Mouse (Mus musculus): Measurements from ENCODE around the gene Por. TPM values are rescaled to one million over a fixed set of nuclear protein-coding genes. Genes with fewer than 3 reads are reported as not detected.

Gene Por
- 54.2 and 111 TPM in 2 replicates for polyA plus RNA-seq (2012; rRNA removed)

DNA sequence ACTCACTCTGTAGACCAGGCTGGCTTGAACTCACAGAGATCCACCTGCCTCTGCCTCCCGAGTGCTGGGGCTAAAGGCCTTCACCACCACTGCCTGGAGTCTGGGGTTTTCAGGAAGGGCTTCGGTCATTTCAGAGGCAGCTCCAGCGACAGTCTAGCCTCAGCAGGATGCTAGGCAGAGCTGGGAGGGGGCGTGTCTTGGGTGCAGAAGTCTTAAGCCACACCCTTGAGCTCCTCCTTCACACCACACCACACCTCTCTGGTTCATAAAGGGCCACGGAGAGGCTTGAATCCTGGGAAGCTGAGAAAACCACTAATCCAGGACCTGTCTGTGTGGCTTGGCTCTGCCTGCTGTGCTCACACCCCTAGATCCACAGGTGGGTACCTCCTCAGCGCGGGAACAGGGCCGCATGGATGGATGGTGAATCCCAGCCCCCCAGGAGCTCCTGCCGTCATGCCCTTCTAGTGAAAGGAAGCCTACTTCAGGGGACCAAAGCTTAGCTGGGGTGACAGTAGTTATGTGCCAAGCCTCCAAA is at the start of gene Por:
TSS of gene Por (plus strand) at position 293 of the 535 bp plus-strand sequence.
- 19% methylated on average over 9 of the region's 9 CpGs for WGBS
- DNase-seq (ENCODE audit: low read depth, low spot score): no peak

DNA sequence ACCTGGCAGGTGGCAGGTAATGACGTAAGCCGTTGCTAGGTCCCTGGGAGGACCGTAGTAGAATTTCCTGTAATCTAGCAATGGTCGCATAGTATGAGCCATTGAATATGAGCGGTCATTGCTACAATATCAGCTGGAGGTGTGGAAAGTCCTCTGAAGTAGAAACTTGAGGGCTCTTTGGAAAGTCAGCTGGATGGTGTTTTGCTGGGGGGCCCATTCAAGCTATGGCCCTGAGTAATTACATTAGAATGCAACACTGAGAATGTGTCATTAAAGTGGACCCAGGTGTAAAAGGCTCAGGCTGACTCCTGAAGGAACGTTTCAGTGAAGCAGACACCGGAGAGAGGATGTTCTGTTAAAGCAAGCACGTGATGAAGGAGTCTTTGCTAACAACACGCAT is 49.3 kb upstream of the Por start:
- WGBS: 84% methylated on average over 9 of the region's 9 CpGs
- DNase-seq (ENCODE audit: low read depth, low spot score): no peak

- 82% methylated on average over 10 of the region's 10 CpGs for WGBS
- no peak for DNase-seq (ENCODE audit: low read depth, low spot score)
Measured at GRCm38 (mm10) chr5:135621725-135622124, 48.1 kb upstream of the Por start.

DNA sequence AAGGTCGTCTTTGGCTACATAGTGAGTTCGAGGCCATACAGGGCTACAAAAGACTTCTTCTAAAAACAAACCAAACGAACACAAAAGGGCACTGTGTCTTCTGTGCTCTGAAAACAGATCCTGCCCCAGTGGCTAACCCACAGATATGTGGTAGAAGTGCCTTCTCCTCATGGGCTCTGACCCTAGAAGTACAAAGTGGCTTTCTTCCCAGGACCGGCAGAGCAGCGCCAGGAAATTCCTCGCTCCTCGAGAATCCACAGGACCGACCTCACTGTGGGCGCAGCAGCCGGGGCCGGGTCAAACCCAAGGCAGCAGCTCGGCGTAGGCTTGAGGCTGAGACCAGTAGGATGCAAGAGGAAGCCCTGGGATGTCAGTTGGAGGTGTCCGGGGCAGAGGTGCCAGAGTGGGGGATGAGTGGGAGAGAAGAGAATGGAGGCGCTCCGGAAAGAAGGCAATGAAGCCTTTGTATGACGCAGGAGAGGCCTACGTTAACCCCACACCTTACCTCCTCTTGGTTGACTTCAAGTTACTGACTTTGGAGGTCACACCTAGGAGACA is 46.7 kb upstream of the Por start:
- WGBS: 72% methylated on average over 18 of the region's 18 CpGs
- DNase-seq (ENCODE audit: low read depth, low spot score): no peak

DNA sequence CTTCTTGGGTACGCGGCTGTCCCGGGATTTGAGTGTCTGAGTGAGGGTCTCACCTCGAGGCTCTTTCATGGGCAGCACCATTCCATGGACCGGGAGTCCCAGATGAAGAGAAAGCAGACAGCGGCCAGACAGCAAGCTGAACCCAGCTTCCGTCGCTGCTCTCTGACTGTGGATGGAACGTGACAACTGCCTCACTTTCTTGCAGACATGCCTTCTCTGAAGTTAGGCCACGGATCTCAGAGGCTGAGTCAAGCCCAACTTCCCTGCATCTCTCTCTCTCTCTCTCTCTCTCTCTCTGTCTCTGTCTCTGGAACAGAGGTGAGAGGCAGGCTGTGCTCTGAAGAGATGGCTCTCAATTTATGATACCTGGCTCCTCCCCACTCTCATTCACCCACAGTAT is 40.9 kb upstream of the Por start:
- 50% methylated on average over 10 of the region's 10 CpGs for WGBS
- no peak for DNase-seq (ENCODE audit: low read depth, low spot score)

DNA sequence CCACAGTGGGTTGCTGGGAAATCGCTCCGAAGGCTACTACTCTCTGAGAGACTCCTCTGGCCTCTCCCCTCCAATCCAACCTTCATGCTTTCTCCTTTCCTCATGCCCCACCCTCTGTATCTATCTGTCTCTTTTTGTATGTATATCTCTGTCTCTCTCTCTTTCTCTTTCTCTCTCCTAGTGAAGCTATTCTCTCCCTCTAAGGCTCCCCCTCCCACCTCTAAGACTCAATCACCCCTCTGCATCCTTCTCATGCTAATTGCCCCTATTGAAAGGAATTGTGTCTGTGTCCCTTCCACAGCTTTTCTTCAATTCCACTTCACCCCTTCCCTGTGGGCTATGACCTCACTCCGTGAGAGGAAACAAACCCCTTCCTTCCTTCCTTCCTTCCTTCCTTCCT is 40.4 kb upstream of the Por start:
- 86% methylated on average over 3 of the region's 3 CpGs for WGBS

GRCm38 (mm10) chr5:135630598-135630997 is 39.2 kb upstream of the Por start:
- DNase-seq (ENCODE audit: low read depth, low spot score): no peak
- 15% methylated on average over 3 of the region's 3 CpGs for WGBS

More for the DNA sequence above, 40.4 kb upstream of the Por start:
- no peak for DNase-seq (ENCODE audit: low read depth, low spot score)

DNA sequence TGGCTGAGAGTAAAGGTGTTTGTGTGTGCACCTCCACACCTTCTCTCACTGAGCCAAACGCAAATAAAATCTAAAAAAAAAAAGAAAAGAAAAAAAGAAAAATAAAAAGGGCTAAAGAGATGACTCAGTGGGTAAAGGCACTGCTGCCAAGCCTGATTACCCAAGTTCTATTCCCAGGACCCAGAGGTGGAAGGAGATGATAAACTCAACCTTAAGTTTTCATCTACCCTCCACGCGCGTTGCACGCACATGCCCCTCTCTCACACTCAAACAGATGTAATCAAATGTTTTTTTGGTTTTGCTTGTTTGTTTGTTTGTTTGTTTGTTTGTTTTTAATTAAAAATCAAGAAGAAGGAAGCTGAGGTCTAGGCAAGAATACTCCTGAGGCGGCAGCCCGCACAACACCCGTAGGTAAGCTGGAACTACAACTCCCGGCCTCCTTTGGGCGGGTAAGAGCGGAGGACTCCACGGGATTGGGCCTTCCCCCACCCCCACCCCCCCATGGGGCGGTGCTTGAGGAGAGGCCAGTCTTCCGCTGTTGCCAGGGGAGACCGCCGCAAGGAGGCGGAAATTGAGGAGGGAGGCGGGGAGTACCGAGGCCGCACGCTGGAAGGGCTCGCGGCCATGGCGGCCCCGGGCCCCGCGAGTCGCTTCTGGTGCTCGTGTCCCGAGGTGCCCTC is 37.6 kb upstream of the Por start, which contains the start of gene Rhbdd2:
TSS of gene Rhbdd2 (plus strand) at position 502 of the 680 bp plus-strand sequence.
- 13% methylated on average over 30 of the region's 30 CpGs for WGBS
- peak; percentile 97 for DNase-seq (ENCODE audit: low read depth, low spot score)

- WGBS: under 1% methylated on average over 21 of the region's 21 CpGs
- no peak for DNase-seq (ENCODE audit: low read depth, low spot score)
Measured at GRCm38 (mm10) chr5:135632797-135633144, 37.1 kb upstream of the Por start.

- DNase-seq (ENCODE audit: low read depth, low spot score): no peak
- WGBS: 37% methylated on average over 7 of the region's 7 CpGs
Measured at GRCm38 (mm10) chr5:135639760-135640458, 29.9 kb upstream of the Por start.

GRCm38 (mm10) chr5:135640459-135640789 is 29.4 kb upstream of the Por start:
- no peak for DNase-seq (ENCODE audit: low read depth, low spot score)
- WGBS: 76% methylated on average over 6 of the region's 6 CpGs

DNA sequence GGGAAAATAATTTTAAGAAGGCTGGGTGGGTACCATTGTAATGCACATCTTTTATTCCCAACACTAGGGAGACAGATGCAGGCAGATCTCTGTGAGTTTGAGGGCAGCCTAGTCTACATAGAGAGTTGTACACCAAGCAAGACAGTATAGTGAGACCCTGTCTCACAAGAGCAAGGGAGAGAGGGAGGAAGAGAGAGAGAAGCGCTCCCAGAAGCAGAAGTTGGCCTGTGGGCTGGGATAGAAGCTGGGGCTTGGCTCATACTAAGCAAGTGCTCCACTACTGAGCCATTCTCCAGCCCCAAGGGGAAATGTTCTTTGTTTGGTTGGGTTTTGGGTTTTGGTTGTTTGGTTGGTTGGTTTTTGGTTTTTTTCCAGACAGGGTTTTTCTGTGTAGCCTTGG is 28.8 kb upstream of the Por start:
- WGBS: 97% methylated on average over 1 of the region's 1 CpGs
- DNase-seq (ENCODE audit: low read depth, low spot score): no peak

- WGBS: 82% methylated on average over 10 of the region's 10 CpGs
Measured at GRCm38 (mm10) chr5:135642686-135643551, 26.9 kb upstream of the Por start.

DNA sequence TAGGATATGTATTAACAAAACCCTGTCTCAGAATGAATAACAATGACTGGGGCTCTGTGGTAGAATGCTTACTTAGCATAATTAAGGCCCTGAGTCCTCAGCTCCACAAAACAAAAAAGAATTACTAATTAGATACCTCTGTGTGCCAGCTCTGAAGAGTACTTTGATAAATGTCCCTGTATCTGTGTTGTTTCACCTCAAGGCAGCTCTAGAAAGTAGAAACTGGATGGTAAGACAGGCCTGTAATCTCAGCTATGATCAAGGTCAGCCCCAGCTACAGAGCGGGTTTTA is 26.3 kb upstream of the Por start:
- WGBS: 100% methylated on average over 1 of the region's 1 CpGs
- no peak for DNase-seq (ENCODE audit: low read depth, low spot score)

More at GRCm38 (mm10) chr5:135642686-135643551, 26.9 kb upstream of the Por start:
- DNase-seq (ENCODE audit: low read depth, low spot score): no peak

- 86% methylated on average over 8 of the region's 8 CpGs for WGBS
Measured at GRCm38 (mm10) chr5:135643869-135644268, 26.0 kb upstream of the Por start.

DNA sequence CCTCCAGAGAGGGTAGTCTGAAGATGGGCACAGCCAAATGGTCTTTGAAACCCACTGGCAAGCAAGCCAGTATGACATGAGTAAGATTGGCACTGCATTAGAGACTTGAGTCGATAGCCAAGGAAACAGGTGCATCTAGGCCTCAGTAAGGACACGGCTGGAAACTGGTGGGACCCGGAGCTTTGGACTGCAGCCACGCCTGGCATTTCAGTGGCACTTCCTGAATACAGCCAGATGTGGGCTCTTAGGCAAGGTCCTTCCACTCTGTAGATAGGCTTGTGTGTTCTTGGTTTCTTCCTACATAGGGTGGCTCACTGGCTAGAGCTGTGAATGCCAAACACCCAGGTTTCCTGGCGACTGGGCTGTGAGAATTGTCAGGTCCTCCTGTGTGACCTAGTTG is 24.5 kb upstream of the Por start:
- WGBS: 36% methylated on average over 5 of the region's 5 CpGs

More at GRCm38 (mm10) chr5:135643869-135644268, 26.0 kb upstream of the Por start:
- no peak for DNase-seq (ENCODE audit: low read depth, low spot score)

DNA sequence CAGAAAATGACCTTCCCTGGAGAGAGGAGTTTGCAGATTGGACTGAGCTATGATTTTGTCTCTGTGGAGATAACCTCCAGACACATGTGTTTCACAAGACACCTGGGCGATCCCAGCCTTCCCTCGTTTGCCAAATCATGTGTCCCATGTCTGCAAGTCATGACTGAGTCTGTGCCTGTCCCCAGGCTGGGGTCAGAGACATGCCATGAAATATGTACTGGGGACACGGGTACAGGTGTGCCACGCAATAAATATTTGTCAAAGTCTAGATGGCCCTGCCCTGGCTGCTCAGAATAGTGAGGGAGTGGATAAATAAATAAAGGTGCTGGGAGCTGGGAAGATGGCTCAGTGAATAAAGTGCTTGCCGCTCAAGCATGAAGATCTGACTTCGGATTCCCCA is 23.8 kb upstream of the Por start:
- WGBS: 27% methylated on average over 6 of the region's 6 CpGs
- no peak for DNase-seq (ENCODE audit: low read depth, low spot score)

More for the DNA sequence above, 24.5 kb upstream of the Por start:
- no peak for DNase-seq (ENCODE audit: low read depth, low spot score)

- no peak for DNase-seq (ENCODE audit: low read depth, low spot score)
Measured at GRCm38 (mm10) chr5:135648461-135649308, 21.1 kb upstream of the Por start.

DNA sequence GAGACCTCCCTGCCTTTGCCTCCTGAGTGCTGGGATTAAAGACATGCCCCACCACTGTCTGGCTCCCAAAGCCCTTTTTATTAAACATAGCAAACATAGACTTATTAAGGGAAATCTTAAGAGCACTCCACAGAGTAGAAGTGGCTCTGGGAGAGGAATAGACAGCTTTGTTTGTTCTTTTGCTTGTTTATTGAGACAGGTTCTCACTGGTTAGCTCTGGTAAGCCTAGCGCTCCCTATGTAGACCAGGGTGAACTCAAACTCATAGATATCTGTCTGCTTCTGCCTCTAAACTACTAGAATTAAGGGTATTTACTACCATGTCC is 20.6 kb upstream of the Por start:
- WGBS: 88% methylated on average over 1 of the region's 1 CpGs
- no peak for DNase-seq (ENCODE audit: low read depth, low spot score)

More at GRCm38 (mm10) chr5:135648461-135649308, 21.1 kb upstream of the Por start:
- 75% methylated on average over 9 of the region's 9 CpGs for WGBS

All from large intestine, adult 2 months (tissue).